Comparison of ENCODE assay signal across 13 mouse cellular contexts in genomic region chr6:142835726-142836125, GRCm38 (mm10). TPM values are rescaled to one million over a fixed set of nuclear protein-coding genes. Genes with fewer than 3 reads are reported as not detected.
DNase-seq lines count a peak whose midpoint lies in the region; ATAC-seq lines count a peak whose summit lies in the region.
"Had no signal": no experiment of that assay in that cellular context is flagged by ENCODE, and none has a peak within 500 bp of the region (broad histone marks: within the 10 kb centered on the region; RNA-seq: fewer than 3 reads in every experiment).

No protein-coding gene starts in this region.

- H3K36me3 ChIP-seq in forebrain, embryonic 13.5 days (ENCODE audit: poor library complexity, severe bottlenecking), result 0 out of 2 replicates have a peak, but pooled peaks cover 2% of the 10 kb centered on the region
- H3K36me3 ChIP-seq in limb, embryonic 13.5 days, result no peaks in the 10 kb centered on the region
- no peaks in the 10 kb centered on the region for H3K36me3 ChIP-seq in neural tube, embryonic 14.5 days (ENCODE audit: control insufficient read depth, insufficient read depth, low read length)

- H3K4me3 ChIP-seq in forebrain, embryonic 13.5 days, result no peak overlapping the region
- no peak overlapping the region for H3K4me3 ChIP-seq in limb, embryonic 13.5 days
- H3K4me3 ChIP-seq in neural tube, embryonic 14.5 days (ENCODE audit: low read depth, low read length), result no peak overlapping the region

- 58% methylated on average over 18 of the region's 18 CpGs for WGBS in forebrain, embryonic 13.5 days
- 55% methylated on average over 18 of the region's 18 CpGs for WGBS in limb, embryonic 13.5 days
- 18% methylated on average over 18 of the region's 18 CpGs for WGBS in neural tube, embryonic 14.5 days

- no peak overlapping the region for H3K27ac ChIP-seq in forebrain, embryonic 13.5 days
- H3K27ac ChIP-seq in limb, embryonic 13.5 days, result no peak overlapping the region
- no peak overlapping the region for H3K27ac ChIP-seq in neural tube, embryonic 14.5 days (ENCODE audit: low read depth, low read length)

- no peaks in the 10 kb centered on the region for H3K27me3 ChIP-seq in forebrain, embryonic 13.5 days
- H3K27me3 ChIP-seq in limb, embryonic 13.5 days, result no peaks in the 10 kb centered on the region
- H3K27me3 ChIP-seq in neural tube, embryonic 14.5 days (ENCODE audit: control insufficient read depth, insufficient read depth, low read length), result no peaks in the 10 kb centered on the region

- DNase-seq in left cerebral cortex, postnatal 4 days, result peak; percentile 30
- no peak for DNase-seq in left cerebral cortex, postnatal 14 days (ENCODE audit: low spot score in 2 of 2)
- DNase-seq in thymus, postnatal 10 days (ENCODE audit: low spot score in 2 of 2), result no peak
- DNase-seq in heart, postnatal 36 days, result no peak
- DNase-seq: heart, adult 18-20 months; kidney, adult 9 months; liver had no signal

- H3K4me1 ChIP-seq in forebrain, embryonic 13.5 days, result no peaks in the 10 kb centered on the region
- H3K4me1 ChIP-seq in limb, embryonic 13.5 days, result 0 out of 2 replicates have a peak, but pooled peaks cover 6% of the 10 kb centered on the region
- no peaks in the 10 kb centered on the region for H3K4me1 ChIP-seq in neural tube, embryonic 14.5 days (ENCODE audit: control insufficient read depth, insufficient read depth, low read length)

- peak; percentile 74 for ATAC-seq in forebrain, embryonic 13.5 days
- ATAC-seq in limb, embryonic 13.5 days (ENCODE audit: low FRiP score, low read depth), result no peak; the same call in 1 of the 2 replicates
- peak; percentile 87 for ATAC-seq in neural tube, embryonic 14.5 days (ENCODE audit: low read depth)
- ATAC-seq in inflammation-experienced regulatory T-cells, adult 6 months, result no peak

- no peaks in the 10 kb centered on the region for H3K9me3 ChIP-seq in forebrain, embryonic 13.5 days (replicated peaks)
- H3K9me3 ChIP-seq in limb, embryonic 13.5 days, result no peaks in the 10 kb centered on the region
- H3K9me3 ChIP-seq in neural tube, embryonic 14.5 days (ENCODE audit: control insufficient read depth, low read length), result no peaks in the 10 kb centered on the region

- H3K9ac ChIP-seq in forebrain, embryonic 13.5 days, result no peak overlapping the region
- no peak overlapping the region for H3K9ac ChIP-seq in limb, embryonic 13.5 days
- H3K9ac ChIP-seq in neural tube, embryonic 14.5 days (replicated peaks; ENCODE audit: low read depth, low read length), result no peak overlapping the region

- intact Hi-C loops in left cerebral cortex, postnatal 4 days (cut with DNase I), result no loop called here
- intact Hi-C loops in left cerebral cortex, postnatal 14 days (cut with DNase I), result no loop called here
- intact Hi-C loops in heart, postnatal 36 days (cut with DNase I), result no loop called here

- peak overlapping the region; percentile 33; the same call in 1 of the 2 replicates for H3K4me2 ChIP-seq in forebrain, embryonic 13.5 days
- peak overlapping the region; percentile 31; the same call in 1 of the 2 replicates for H3K4me2 ChIP-seq in limb, embryonic 13.5 days (replicated peaks)
- H3K4me2 ChIP-seq in neural tube, embryonic 14.5 days (ENCODE audit: low read depth, low read length), result no peak overlapping the region; the same call in 1 of the 2 replicates

RNA-seq across cellular contexts. Expression of gene Sult6b2, which starts 31.4 kb away (rescaled TPM):
- under 1 TPM in 1 of 2 experiments, not detected in 1; 0.16 TPM for total RNA-seq in left cerebral cortex, postnatal 4 days (2021)
- under 1 TPM in 1 of 2 experiments, not detected in 1; 0.15 TPM for total RNA-seq in left cerebral cortex, postnatal 14 days (2021)
- not detected in 2 replicates for polyA plus RNA-seq in forebrain, embryonic 13.5 days (2015; fragmentation: Nextera tagmentation; extraction: Ambion mirVana)
- not detected in 2 replicates for polyA plus RNA-seq in limb, embryonic 13.5 days (2015; fragmentation: Nextera tagmentation; extraction: Ambion mirVana)
- polyA plus RNA-seq in neural tube, embryonic 14.5 days (2014; fragmentation: Nextera tagmentation; extraction: Ambion mirVana), result 0.09 TPM in 1 of 2 replicates, not detected in the other
- polyA plus RNA-seq in inflammation-experienced regulatory T-cells, adult 6 months (2017; shearing (Covaris generic)), result not detected
- total RNA-seq in heart, postnatal 36 days (2021), result under 1 TPM in 1 of 2 experiments, not detected in 1; 0.28 TPM
- total RNA-seq: heart, adult 18-20 months; megakaryocyte, adult 5-6 weeks had no signal
- polyA plus RNA-seq: C2C12 had no signal

Comparison
In these comparisons a context has a peak if more than half of its experiments do, and no peak if none do; other contexts are left out.
1. ATAC-seq: peak in forebrain, embryonic 13.5 days (single experiment) and neural tube, embryonic 14.5 days (single experiment); none in limb, embryonic 13.5 days (single experiment) and inflammation-experienced regulatory T-cells, adult 6 months (single experiment).